Mouse (Mus musculus): Measurements from ENCODE around the gene Synj2.

DNA sequence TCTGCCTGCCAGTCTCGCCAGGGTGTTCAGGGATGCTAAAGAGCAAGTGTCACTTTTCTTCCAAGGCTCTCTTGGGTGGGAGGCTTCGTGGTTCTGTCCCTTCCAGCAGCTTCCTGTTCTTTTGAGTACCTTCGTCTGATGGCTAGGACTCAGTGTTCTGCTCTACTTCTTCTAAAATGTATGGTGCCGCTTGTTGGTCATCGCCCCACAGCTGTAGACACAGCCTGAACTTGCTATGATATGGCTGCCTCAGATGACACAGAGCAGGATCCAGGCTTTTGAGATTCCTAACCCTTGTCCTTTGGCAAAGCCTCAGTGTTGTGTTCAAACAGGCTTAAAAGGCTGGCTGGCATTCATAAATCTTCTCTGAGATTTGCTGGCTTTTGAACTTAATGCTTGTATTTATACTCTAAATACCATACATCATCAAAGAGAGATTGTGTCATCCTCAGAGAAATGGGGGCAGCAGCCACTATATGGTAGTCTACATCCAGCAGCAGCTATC, 58.0 kb downstream of the Synj2 start:
- TF ChIP-seq GATA1 (IDR thresholded peaks at IDR 0.05; ENCODE audit: borderline replicate concordance, low read length) (no peak), TAL1 (conservative IDR thresholded peaks at IDR 0.05; ENCODE audit: low read depth, low read length) (no peak)
